Mouse (Mus musculus) layer of hippocampus, adult 2 months (tissue): ENCODE data around the gene Slc45a2. TPM values are rescaled to one million over a fixed set of nuclear protein-coding genes. Genes with fewer than 3 reads are reported as not detected.

Experiments used
- DNase-seq, 2 experiments: peaks; one replicate each; pipeline ENCODE4 v3.0.0; 2022; ENCODE audit warnings: low spot score in 2 of 2
- H3K27ac ChIP-seq: fragments of 200-600 bp; 2 replicates; pipeline ENCODE4 v1.8.1; 2022
- H3K4me3 ChIP-seq: fragments of 200-600 bp; 2 replicates; pipeline ENCODE4 v1.8.1; 2022; ENCODE audit warnings: mild to moderate bottlenecking
- CTCF ChIP-seq: fragments of 200-600 bp; conservative IDR thresholded peaks from 2 replicates; pipeline ENCODE4 v1.8.1; 2022; ENCODE audit warnings: antibody characterized with exemption, mild to moderate bottlenecking, moderate library complexity
- total RNA-seq, 2 experiments: library from RNA; stranded (reverse); gene quantifications; 2 replicates each; pipeline ENCODE4 v1.2.3; 2021

Slc45a2 gene
- total RNA-seq, 2 experiments from 2014 or later, result not detected

- no peak for TF ChIP-seq CTCF
- DNase-seq, result no peak
- Histone ChIP-seq H3K4me3 (no peak overlapping the region), H3K27ac (no peak overlapping the region)
Observed at GRCm38 (mm10) chr15:11062903-11063302, 62.4 kb downstream of the Slc45a2 start.

- DNase-seq, result no peak
- no peak for TF ChIP-seq CTCF
- no peak overlapping the region for H3K27ac ChIP-seq
- no peak overlapping the region for H3K4me3 ChIP-seq
Observed at GRCm38 (mm10) chr15:11064160-11064557, 63.6 kb downstream of the Slc45a2 start.

- no peak for DNase-seq
- peak within 1 kb of the TSS; percentile 38 for H3K4me3 ChIP-seq
- TF ChIP-seq CTCF, result no peak
- no peak within 1 kb of the TSS for H3K27ac ChIP-seq
Observed at GRCm38 (mm10) chr15:11064558-11065411, 64.3 kb downstream of the Slc45a2 start, which contains the start of gene Adamts12. Gene Adamts12 (plus strand): TSS chr15:11064790.

- H3K27ac ChIP-seq, result no peak overlapping the region
Observed at GRCm38 (mm10) chr15:11065528-11066171, 65.1 kb downstream of the Slc45a2 start.

GRCm38 (mm10) chr15:11066299-11066698 lies 65.8 kb downstream of the Slc45a2 start:
- Histone ChIP-seq H3K4me3 (no peak overlapping the region), H3K27ac (no peak overlapping the region)
- DNase-seq, result no peak
- TF ChIP-seq CTCF, result no peak

More at GRCm38 (mm10) chr15:11065528-11066171, 65.1 kb downstream of the Slc45a2 start:
- peak overlapping the region; percentile 38 for H3K4me3 ChIP-seq
- DNase-seq, result no peak
- no peak for TF ChIP-seq CTCF

GRCm38 (mm10) chr15:11067891-11068290 lies 67.4 kb downstream of the Slc45a2 start:
- no peak overlapping the region for H3K4me3 ChIP-seq
- TF ChIP-seq CTCF, result no peak
- no peak for DNase-seq

GRCm38 (mm10) chr15:11075726-11076361 lies 75.3 kb downstream of the Slc45a2 start:
- DNase-seq, result no peak
- H3K27ac ChIP-seq, result no peak overlapping the region
- no peak for TF ChIP-seq CTCF
- no peak overlapping the region for H3K4me3 ChIP-seq

More at GRCm38 (mm10) chr15:11067891-11068290, 67.4 kb downstream of the Slc45a2 start:
- no peak overlapping the region for H3K27ac ChIP-seq

Other genes with a start within 250 kb of the Slc45a2 start
- not detected for gene C1qtnf3, start 48.4 kb upstream of the Slc45a2 start, total RNA-seq
- 10 to 100 TPM; 11.1 to 12.0 TPM for gene Amacr, start 19.0 kb upstream of the Slc45a2 start, total RNA-seq
- gene Rxfp3, start 37.3 kb downstream of the Slc45a2 start, total RNA-seq, result 1 to 10 TPM; 5.2 to 5.5 TPM
- 1 to 10 TPM in 1 of 2 experiments, under 1 TPM in 1; 0.39 to 1.3 TPM for gene Adamts12, start 64.1 kb downstream of the Slc45a2 start, total RNA-seq